Mouse (Mus musculus): ENCODE data around the gene Arhgef12. TPM values are rescaled to one million over a fixed set of nuclear protein-coding genes. Genes with fewer than 3 reads are reported as not detected.

Arhgef12 gene
- total and polyA plus RNA-seq, 3 experiments: 34.8 to 150 (median 136) TPM

GRCm38 (mm10) chr9:43107555-43107954 is 516 bp upstream of the Arhgef12 start:
- peaks cover 3% of the 10 kb centered on the region; the same call in 1 of the 2 replicates for H3K79me2 ChIP-seq (replicated peaks; ENCODE audit: control insufficient read depth, insufficient read depth, low read length)
- no peaks in the 10 kb centered on the region; the same call in 1 of the 2 replicates for H3K36me3 ChIP-seq (ENCODE audit: control insufficient read depth, insufficient read depth, low read length)
- H3K27ac ChIP-seq: peak overlapping the region; percentile 98
- peak overlapping the region; percentile 67 for H3K9ac ChIP-seq (ENCODE audit: low read depth, low read length)
- WGBS: 23% methylated on average over 5 of the region's 5 CpGs
- intact Hi-C loops (cut with DNase I): loop anchor here (1.0 kb wide), 1 partner anchor 107 kb away; no protein-coding TSS in a partner anchor
- no peak for DNase-seq
- TF ChIP-seq EP300 (IDR thresholded peaks at IDR 0.05; ENCODE audit: insufficient read depth, low read depth, low read length) (no peak), POLR2A (IDR thresholded peaks at IDR 0.05; ENCODE audit: insufficient read depth, low read depth, low read length) (no peak; the same call in 1 of the 2 replicates), CTCF (IDR thresholded peaks at IDR 0.05) (no peak)
- no peaks in the 10 kb centered on the region for H3K27me3 ChIP-seq (ENCODE audit: control insufficient read depth, insufficient read depth, low read length)
- no peak overlapping the region for H3K4me3 ChIP-seq
- peaks cover 14% of the 10 kb centered on the region for H3K4me1 ChIP-seq (ENCODE audit: control insufficient read depth, insufficient read depth, low read length)

DNA sequence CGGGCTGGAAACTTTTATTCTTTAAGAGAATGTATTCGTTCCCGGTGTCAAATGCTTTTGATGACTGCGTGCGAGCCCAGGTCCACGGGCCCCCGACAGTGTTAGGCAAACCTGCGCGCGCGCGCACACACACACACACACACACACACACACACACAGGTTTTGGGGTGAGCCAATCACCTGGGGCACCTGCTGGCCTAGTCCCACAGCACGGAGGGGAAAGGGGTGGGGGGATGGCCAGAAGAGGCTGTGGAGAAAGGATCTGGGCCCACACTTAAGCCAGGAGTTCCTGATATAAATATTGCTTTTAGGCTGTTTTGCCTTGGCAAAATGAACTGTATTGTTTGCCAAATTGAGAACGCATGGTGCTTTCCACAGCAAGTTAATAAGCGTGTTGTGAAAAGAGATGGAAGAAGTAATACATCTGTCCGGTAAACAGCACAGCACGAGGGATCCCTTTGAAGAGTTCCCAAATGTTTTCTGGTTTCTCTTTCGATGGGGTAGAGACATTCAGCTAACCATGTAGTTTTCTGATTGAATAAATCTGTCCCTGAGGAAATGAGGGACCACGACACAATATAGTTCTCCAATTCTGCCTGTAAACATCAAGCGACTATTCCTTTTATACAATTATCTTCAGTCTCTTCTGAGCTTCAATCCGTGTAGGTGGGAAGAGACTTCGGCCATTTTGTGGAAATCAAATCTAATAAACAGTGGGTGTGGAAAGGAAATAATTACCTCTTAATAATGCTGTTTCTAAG is 433 bp downstream of the Arhgef12 start:
- no peaks in the 10 kb centered on the region for H3K27me3 ChIP-seq (ENCODE audit: control insufficient read depth, insufficient read depth, low read length)
- no peak for DNase-seq
- H3K27ac ChIP-seq: peak overlapping the region; percentile 98
- H3K36me3 ChIP-seq (ENCODE audit: control insufficient read depth, insufficient read depth, low read length): peaks cover 5% of the 10 kb centered on the region
- intact Hi-C loops (cut with DNase I): loop anchor here (1.0 kb wide), 1 partner anchor 106 kb away; no protein-coding TSS in a partner anchor
- peaks cover 3% of the 10 kb centered on the region; the same call in 1 of the 2 replicates for H3K79me2 ChIP-seq (replicated peaks; ENCODE audit: control insufficient read depth, insufficient read depth, low read length)
- H3K9ac ChIP-seq (ENCODE audit: low read depth, low read length): peak overlapping the region; percentile 84
- WGBS: 1% methylated on average over 22 of the region's 22 CpGs
- H3K4me3 ChIP-seq: peak overlapping the region; percentile 90
- no peak; the same call in 1 of the 2 replicates for TF ChIP-seq EP300 (IDR thresholded peaks at IDR 0.05; ENCODE audit: insufficient read depth, low read depth, low read length)
- H3K4me1 ChIP-seq (ENCODE audit: control insufficient read depth, insufficient read depth, low read length): peaks cover 16% of the 10 kb centered on the region

GRCm38 (mm10) chr9:43105664-43106361 is 1.2 kb downstream of the Arhgef12 start:
- intact Hi-C loops (cut with DNase I): no loop called here
- peak; percentile 96 to 97 for DNase-seq
- no peaks in the 10 kb centered on the region for H3K27me3 ChIP-seq (ENCODE audit: control insufficient read depth, insufficient read depth, low read length)
- H3K9ac ChIP-seq (ENCODE audit: low read depth, low read length): peak overlapping the region; percentile 96
- H3K4me1 ChIP-seq (ENCODE audit: control insufficient read depth, insufficient read depth, low read length): peaks cover 16% of the 10 kb centered on the region
- WGBS: 1% methylated on average over 83 of the region's 91 CpGs
- peaks cover 3% of the 10 kb centered on the region; the same call in 1 of the 2 replicates for H3K79me2 ChIP-seq (replicated peaks; ENCODE audit: control insufficient read depth, insufficient read depth, low read length)
- peak overlapping the region; percentile 90 for H3K4me3 ChIP-seq
- H3K36me3 ChIP-seq (ENCODE audit: control insufficient read depth, insufficient read depth, low read length): peaks cover 6% of the 10 kb centered on the region
- H3K27ac ChIP-seq: peak overlapping the region; percentile 98
- peak; percentile 91 for TF ChIP-seq EP300 (IDR thresholded peaks at IDR 0.05; ENCODE audit: insufficient read depth, low read depth, low read length)
- no peak for TF ChIP-seq CTCF (IDR thresholded peaks at IDR 0.05)
- TF ChIP-seq POLR2A (IDR thresholded peaks at IDR 0.05; ENCODE audit: insufficient read depth, low read depth, low read length): peak; percentile 85

GRCm38 (mm10) chr9:43104873-43105663 is 2.0 kb downstream of the Arhgef12 start:
- Histone ChIP-seq H3K27ac (peak overlapping the region; percentile 98), H3K4me3 (peak overlapping the region; percentile 90), H3K9ac (ENCODE audit: low read depth, low read length) (peak overlapping the region; percentile 96), H3K4me1 (ENCODE audit: control insufficient read depth, insufficient read depth, low read length) (peaks cover 15% of the 10 kb centered on the region), H3K27me3 (ENCODE audit: control insufficient read depth, insufficient read depth, low read length) (no peaks in the 10 kb centered on the region), H3K79me2 (replicated peaks; ENCODE audit: control insufficient read depth, insufficient read depth, low read length) (peaks cover 3% of the 10 kb centered on the region; the same call in 1 of the 2 replicates), H3K36me3 (ENCODE audit: control insufficient read depth, insufficient read depth, low read length) (peaks cover 9% of the 10 kb centered on the region)
- intact Hi-C loops (cut with DNase I): no loop called here
- WGBS: under 1% methylated on average over 39 of the region's 40 CpGs
- DNase-seq: no peak
- no peak for TF ChIP-seq EP300 (IDR thresholded peaks at IDR 0.05; ENCODE audit: insufficient read depth, low read depth, low read length)
- no peak for TF ChIP-seq CTCF (IDR thresholded peaks at IDR 0.05)
- TF ChIP-seq POLR2A (IDR thresholded peaks at IDR 0.05; ENCODE audit: insufficient read depth, low read depth, low read length): 0 out of 2 replicates have a peak, but pooled peaks have one; percentile 5

GRCm38 (mm10) chr9:43104526-43104872 is 2.5 kb downstream of the Arhgef12 start:
- DNase-seq: no peak
- H3K36me3 ChIP-seq (ENCODE audit: control insufficient read depth, insufficient read depth, low read length): peaks cover 12% of the 10 kb centered on the region
- no peaks in the 10 kb centered on the region for H3K27me3 ChIP-seq (ENCODE audit: control insufficient read depth, insufficient read depth, low read length)
- peak overlapping the region; percentile 90 for H3K4me3 ChIP-seq
- H3K27ac ChIP-seq: peak overlapping the region; percentile 98
- 4% methylated on average over 4 of the region's 4 CpGs for WGBS
- H3K4me1 ChIP-seq (ENCODE audit: control insufficient read depth, insufficient read depth, low read length): peaks cover 16% of the 10 kb centered on the region
- H3K79me2 ChIP-seq (replicated peaks; ENCODE audit: control insufficient read depth, insufficient read depth, low read length): peaks cover 3% of the 10 kb centered on the region; the same call in 1 of the 2 replicates
- peak overlapping the region; percentile 96 for H3K9ac ChIP-seq (ENCODE audit: low read depth, low read length)
- TF ChIP-seq EP300 (IDR thresholded peaks at IDR 0.05; ENCODE audit: insufficient read depth, low read depth, low read length): no peak
- no peak for TF ChIP-seq CTCF (IDR thresholded peaks at IDR 0.05)
- TF ChIP-seq POLR2A (IDR thresholded peaks at IDR 0.05; ENCODE audit: insufficient read depth, low read depth, low read length): no peak
- intact Hi-C loops (cut with DNase I): no loop called here

Measured in heart, adult 2 months (tissue).